Mouse (Mus musculus) midbrain, embryonic 14.5 days (tissue): ENCODE measurements around the gene Osbpl2. TPM values are rescaled to one million over a fixed set of nuclear protein-coding genes. Genes with fewer than 3 reads are reported as not detected.

Experiments used
- ATAC-seq: fragments of 200-750 bp; cut with Nextera tagmentation; 2 replicates; pipeline ENCODE4 v1.8.0; 2017; ENCODE audit warnings: moderate number of reproducible peaks, moderate library complexity; ENCODE audit not compliant: low FRiP score, low TSS enrichment
- DNase-seq: peaks from one replicate; pipeline ENCODE4 v3.0.0-alpha.2; 2015
- H3K27ac ChIP-seq: fragments of 300-500 bp; sonication (generic); replicated peaks from 2 replicates; pipeline ENCODE4 v1.5.1; 2014; ENCODE audit warnings: mild to moderate bottlenecking, low read depth, low read length, moderate library complexity
- H3K27me3 ChIP-seq: fragments of 300-500 bp; sonication (generic); 2 replicates; pipeline ENCODE4 v1.6.1; 2014; ENCODE audit warnings: low read length, control low read depth, mixed read lengths; ENCODE audit not compliant: control insufficient read depth, insufficient read depth
- H3K36me3 ChIP-seq: fragments of 300-500 bp; sonication (generic); 2 replicates; pipeline ENCODE4 v1.6.1; 2014; ENCODE audit warnings: low read length, control low read depth; ENCODE audit not compliant: control insufficient read depth, insufficient read depth
- H3K4me1 ChIP-seq: fragments of 300-500 bp; sonication (generic); 2 replicates; pipeline ENCODE4 v1.6.1; 2014; ENCODE audit warnings: mild to moderate bottlenecking, antibody characterized with exemption, low read length, control low read depth; ENCODE audit not compliant: control insufficient read depth, insufficient read depth
- H3K4me2 ChIP-seq: fragments of 300-500 bp; sonication (generic); 2 replicates; pipeline ENCODE4 v1.6.1; 2014; ENCODE audit warnings: mild to moderate bottlenecking, low read length, moderate library complexity
- H3K4me3 ChIP-seq: fragments of 300-500 bp; sonication (generic); replicated peaks from 2 replicates; pipeline ENCODE4 v1.5.1; 2014; ENCODE audit warnings: low read depth, low read length
- H3K9ac ChIP-seq: fragments of 300-500 bp; sonication (generic); replicated peaks from 2 replicates; pipeline ENCODE4 v1.6.1; 2014; ENCODE audit warnings: mild to moderate bottlenecking, low read length, moderate library complexity
- H3K9me3 ChIP-seq: fragments of 300-500 bp; sonication (generic); 2 replicates; pipeline ENCODE4 v1.6.1; 2016; ENCODE audit warnings: low read length, control low read depth, mixed read lengths; ENCODE audit not compliant: control insufficient read depth
- whole genome bisulfite sequencing: fragments of 180-500 bp; shearing (Covaris S2); extraction: QIAGEN DNeasy Blood & Tissue Kit; methylation state at CpG from one replicate; pipeline ENCODE4 v1.1.7; 2014; 5-methylcytosine and 5-hydroxymethylcytosine counted together
- polyA plus RNA-seq: library from polyadenylated mRNA; unstranded; fragments of >200 nt; fragmentation: Nextera tagmentation; extraction: Ambion mirVana; gene quantifications from 2 replicates; pipeline ENCODE4 v1.2.1, GENCODE M21; 2014

Gene Osbpl2
- polyA plus RNA-seq, 1 experiment from 2014 or later: 76.6 TPM

DNA sequence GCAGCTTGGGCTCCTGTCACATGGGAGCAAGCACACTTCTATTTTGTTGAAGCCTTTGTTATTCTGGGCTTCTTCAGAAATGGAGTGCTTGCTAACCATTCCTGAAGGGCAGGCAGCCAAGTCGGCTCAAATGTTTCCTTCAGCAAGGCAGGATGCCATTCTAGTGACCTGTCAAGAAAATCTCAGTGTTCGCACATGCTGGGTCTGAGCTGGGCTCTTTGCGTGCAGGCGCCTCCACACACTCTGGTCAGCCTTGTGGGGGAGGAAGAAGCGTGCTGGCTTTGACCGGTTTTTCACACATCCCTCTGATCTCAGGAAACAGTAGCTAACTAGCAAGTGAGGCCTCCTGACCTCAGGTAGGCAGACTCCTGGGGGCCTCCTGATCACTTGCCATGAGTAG is 3.8 kb upstream of the Osbpl2 start:
- ATAC-seq: no peak
- Histone ChIP-seq H3K4me2 (no peak overlapping the region), H3K27me3 (no peaks in the 10 kb centered on the region), H3K4me3 (no peak overlapping the region), H3K4me1 (peaks cover 42% of the 10 kb centered on the region), H3K9ac (no peak overlapping the region), H3K27ac (peak overlapping the region; percentile 9; the same call in 1 of the 2 replicates), H3K9me3 (no peaks in the 10 kb centered on the region), H3K36me3 (no peaks in the 10 kb centered on the region)
- DNase-seq: peak; percentile 67
- 32% methylated on average over 6 of the region's 6 CpGs for WGBS

GRCm38 (mm10) chr2:180116081-180116493 is 3.0 kb upstream of the Osbpl2 start:
- ATAC-seq (no peak), DNase-seq (no peak)
- Histone ChIP-seq H3K9me3 (no peaks in the 10 kb centered on the region), H3K4me1 (peaks cover 49% of the 10 kb centered on the region), H3K27ac (no peak overlapping the region), H3K27me3 (no peaks in the 10 kb centered on the region), H3K4me2 (no peak overlapping the region), H3K36me3 (no peaks in the 10 kb centered on the region), H3K9ac (no peak overlapping the region), H3K4me3 (no peak overlapping the region)
- 81% methylated on average over 10 of the region's 10 CpGs for WGBS

DNA sequence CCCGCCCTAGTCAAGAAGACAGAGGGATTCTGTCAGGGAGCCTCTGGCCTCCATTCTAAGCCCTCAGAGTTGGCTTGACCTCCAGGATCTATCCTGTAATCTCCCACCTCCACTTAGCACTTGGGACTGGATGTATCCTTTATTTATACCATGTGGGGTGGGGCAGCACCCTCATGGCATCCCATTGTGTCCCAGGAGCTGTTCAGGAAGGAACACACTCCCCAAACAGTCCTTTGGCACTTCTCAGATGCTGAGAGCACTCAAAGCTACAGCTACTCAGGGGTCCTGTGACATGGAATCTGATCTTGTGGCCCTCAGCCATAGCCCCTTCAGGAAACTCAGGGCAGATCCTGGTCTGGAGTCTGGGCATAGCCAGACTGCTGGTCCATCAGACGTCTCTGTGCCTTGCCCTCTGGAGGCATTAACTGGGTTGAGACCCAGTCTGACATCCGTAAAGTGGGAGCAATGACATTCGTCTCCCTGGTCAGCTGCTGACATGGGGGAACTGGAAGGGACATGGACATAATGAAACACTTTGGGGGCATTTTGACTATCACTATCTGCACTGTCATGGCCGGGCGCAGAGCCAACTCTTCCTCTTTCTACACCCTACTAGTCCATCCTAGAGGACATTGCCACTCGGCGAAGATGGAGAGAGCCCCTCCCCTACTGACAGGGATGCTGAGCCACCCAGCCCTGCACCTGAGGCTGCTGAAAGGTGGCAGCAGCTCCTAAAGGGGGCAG is 2.2 kb upstream of the Osbpl2 start:
- 67% methylated on average over 8 of the region's 8 CpGs for WGBS
- no peaks in the 10 kb centered on the region for H3K27me3 ChIP-seq
- peak overlapping the region; percentile 80 for H3K27ac ChIP-seq
- no peaks in the 10 kb centered on the region for H3K36me3 ChIP-seq
- peaks cover 49% of the 10 kb centered on the region for H3K4me1 ChIP-seq
- no peak overlapping the region for H3K9ac ChIP-seq
- ATAC-seq: no peak
- H3K4me2 ChIP-seq: peak overlapping the region; percentile 69
- no peak for DNase-seq
- no peaks in the 10 kb centered on the region for H3K9me3 ChIP-seq
- no peak overlapping the region for H3K4me3 ChIP-seq

- Histone ChIP-seq H3K27ac (peak overlapping the region; percentile 80), H3K27me3 (no peaks in the 10 kb centered on the region), H3K4me3 (no peak overlapping the region), H3K4me2 (peak overlapping the region; percentile 69), H3K36me3 (no peaks in the 10 kb centered on the region), H3K9ac (peak overlapping the region; percentile 16; the same call in 1 of the 2 replicates), H3K4me1 (peaks cover 49% of the 10 kb centered on the region), H3K9me3 (no peaks in the 10 kb centered on the region)
- WGBS: 5% methylated on average over 13 of the region's 13 CpGs
- ATAC-seq (peak; percentile 46), DNase-seq (peak; percentile 88)
Measured at GRCm38 (mm10) chr2:180117485-180118194, 1.5 kb upstream of the Osbpl2 start.

- H3K4me2 ChIP-seq: peak overlapping the region; percentile 95
- H3K27me3 ChIP-seq: no peaks in the 10 kb centered on the region
- no peaks in the 10 kb centered on the region for H3K9me3 ChIP-seq
- H3K9ac ChIP-seq: peak overlapping the region; percentile 83
- H3K4me1 ChIP-seq: peaks cover 48% of the 10 kb centered on the region
- WGBS: under 1% methylated on average over 68 of the region's 68 CpGs
- DNase-seq: no peak
- peak; percentile 5 for ATAC-seq
- 0 out of 2 replicates have a peak, but pooled peaks cover 4% of the 10 kb centered on the region for H3K36me3 ChIP-seq
- H3K4me3 ChIP-seq: peak overlapping the region; percentile 85
- peak overlapping the region; percentile 77 for H3K27ac ChIP-seq
Measured at GRCm38 (mm10) chr2:180119439-180120291, 559 bp downstream of the Osbpl2 start.

GRCm38 (mm10) chr2:180120292-180120761 is 1.2 kb downstream of the Osbpl2 start:
- H3K4me2 ChIP-seq: peak overlapping the region; percentile 95
- H3K9ac ChIP-seq: peak overlapping the region; percentile 83
- no peaks in the 10 kb centered on the region for H3K27me3 ChIP-seq
- DNase-seq: no peak
- WGBS: 75% methylated on average over 5 of the region's 5 CpGs
- 0 out of 2 replicates have a peak, but pooled peaks cover 4% of the 10 kb centered on the region for H3K36me3 ChIP-seq
- H3K9me3 ChIP-seq: no peaks in the 10 kb centered on the region
- H3K27ac ChIP-seq: no peak overlapping the region
- peaks cover 41% of the 10 kb centered on the region for H3K4me1 ChIP-seq
- peak overlapping the region; percentile 85 for H3K4me3 ChIP-seq
- ATAC-seq: no peak

DNA sequence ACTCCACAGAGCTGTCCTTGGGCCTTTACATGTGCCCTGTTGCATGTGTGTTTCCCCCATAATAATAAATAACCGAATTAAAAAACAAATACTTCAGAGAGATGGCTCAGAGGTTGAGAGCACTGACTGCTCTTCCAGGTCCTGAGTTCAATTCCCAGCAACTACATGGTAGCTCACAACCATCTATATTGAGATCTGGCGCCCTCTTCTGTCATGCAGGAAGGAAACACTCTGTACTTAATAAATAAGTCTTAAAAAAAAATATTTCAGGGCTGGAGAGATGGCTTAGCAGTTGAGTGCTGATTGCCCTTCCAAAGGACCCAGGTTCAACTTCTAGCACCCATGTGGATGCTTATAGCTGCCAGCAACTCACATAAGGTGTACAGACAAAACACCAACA is 5.1 kb downstream of the Osbpl2 start:
- Histone ChIP-seq H3K27ac (no peak overlapping the region), H3K9me3 (no peaks in the 10 kb centered on the region), H3K4me1 (peaks cover 22% of the 10 kb centered on the region), H3K9ac (no peak overlapping the region), H3K36me3 (0 out of 2 replicates have a peak, but pooled peaks cover 4% of the 10 kb centered on the region), H3K4me2 (no peak overlapping the region), H3K27me3 (no peaks in the 10 kb centered on the region), H3K4me3 (no peak overlapping the region)
- DNase-seq (no peak), ATAC-seq (no peak)
- 85% methylated on average over 2 of the region's 2 CpGs for WGBS

DNA sequence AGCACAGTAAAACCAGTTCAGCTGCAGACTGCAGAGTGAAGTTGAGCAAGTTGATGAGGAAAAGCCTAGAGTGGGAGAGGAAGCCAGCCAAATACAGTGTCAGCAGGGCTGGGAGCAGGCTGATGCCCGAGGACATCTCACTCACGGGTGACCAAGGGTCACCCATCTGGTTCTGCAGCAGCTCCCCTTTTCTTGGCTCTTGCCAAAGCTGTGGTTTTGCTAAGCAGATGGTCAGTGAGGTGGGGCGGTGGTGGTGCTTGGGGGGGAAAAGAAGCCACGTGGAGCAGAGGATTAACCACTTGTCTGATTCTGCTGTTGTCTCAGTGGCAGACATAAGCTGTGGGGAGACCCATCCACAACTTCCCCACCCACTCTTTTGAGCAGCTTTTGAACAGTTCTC is 7.1 kb downstream of the Osbpl2 start:
- Histone ChIP-seq H3K4me1 (peaks cover 9% of the 10 kb centered on the region; the same call in 1 of the 2 replicates), H3K36me3 (0 out of 2 replicates have a peak, but pooled peaks cover 4% of the 10 kb centered on the region), H3K27ac (no peak overlapping the region), H3K9ac (peak overlapping the region; percentile 26; the same call in 1 of the 2 replicates), H3K4me3 (no peak overlapping the region), H3K27me3 (no peaks in the 10 kb centered on the region), H3K9me3 (no peaks in the 10 kb centered on the region), H3K4me2 (no peak overlapping the region)
- DNase-seq (no peak), ATAC-seq (no peak)
- WGBS: 16% methylated on average over 4 of the region's 4 CpGs
